In genomic region chr7:29281201-29282073, GRCm38 (mm10) we compare ENCODE assay signal across 8 mouse cellular contexts. TPM values are rescaled to one million over a fixed set of nuclear protein-coding genes. Genes with fewer than 3 reads are reported as not detected.
DNase-seq lines count a peak whose midpoint lies in the region; ATAC-seq lines count a peak whose summit lies in the region.

TSS of gene Spint2 (minus strand) at chr7:29281912.

- no peaks in the 10 kb centered on the region for H3K9me3 ChIP-seq in forebrain, embryonic 12.5 days
- no peaks in the 10 kb centered on the region for H3K9me3 ChIP-seq in hindbrain, embryonic 15.5 days

- peak; percentile 64; the same call in 1 of the 2 replicates for ATAC-seq in cerebellum, adult (ENCODE audit: insufficient number of reproducible peaks, low FRiP score, low TSS enrichment)
- peak; percentile 61 for ATAC-seq in forebrain, embryonic 12.5 days (ENCODE audit: low FRiP score)
- peak; percentile 89 for ATAC-seq in hindbrain, embryonic 15.5 days (ENCODE audit: low FRiP score, low read depth)
- peak; percentile 51 for ATAC-seq in megakaryocyte progenitor cell, adult 5-6 weeks (replicated peaks; ENCODE audit: poor library complexity)

- no peak for DNase-seq in cerebellum, adult 11-12 months
- DNase-seq in adrenal gland, postnatal 10 days, result peak; percentile 81
- DNase-seq in left cerebral cortex, postnatal 14 days (ENCODE audit: low spot score in 2 of 2), result peak; percentile 24 to 28
- DNase-seq in spleen, adult 18-20 months, result peak; percentile 65 to 78

- WGBS in forebrain, embryonic 12.5 days, result under 1% methylated on average over 80 of the region's 80 CpGs
- under 1% methylated on average over 80 of the region's 80 CpGs for WGBS in hindbrain, embryonic 15.5 days

- peaks cover 15% of the 10 kb centered on the region for H3K4me1 ChIP-seq in forebrain, embryonic 12.5 days
- H3K4me1 ChIP-seq in hindbrain, embryonic 15.5 days (replicated peaks), result peaks cover 20% of the 10 kb centered on the region

- H3K4me3 ChIP-seq in forebrain, embryonic 12.5 days (replicated peaks), result peak within 1 kb of the TSS; percentile 59
- peak within 1 kb of the TSS; percentile 65 for H3K4me3 ChIP-seq in hindbrain, embryonic 15.5 days

- H3K27me3 ChIP-seq in forebrain, embryonic 12.5 days, result peaks cover 52% of the 10 kb centered on the region
- H3K27me3 ChIP-seq in hindbrain, embryonic 15.5 days, result peaks cover 13% of the 10 kb centered on the region; the same call in 1 of the 2 replicates

- H3K4me2 ChIP-seq in forebrain, embryonic 12.5 days, result peak within 1 kb of the TSS; percentile 99
- peak within 1 kb of the TSS; percentile 89 for H3K4me2 ChIP-seq in hindbrain, embryonic 15.5 days

- peak within 1 kb of the TSS; percentile 70 for H3K9ac ChIP-seq in forebrain, embryonic 12.5 days
- H3K9ac ChIP-seq in hindbrain, embryonic 15.5 days, result peak within 1 kb of the TSS; percentile 66

- H3K27ac ChIP-seq in forebrain, embryonic 12.5 days, result no peak within 1 kb of the TSS
- no peak within 1 kb of the TSS for H3K27ac ChIP-seq in hindbrain, embryonic 15.5 days (replicated peaks)

- intact Hi-C loops in left cerebral cortex, postnatal 14 days (cut with DNase I), result no loop called here

- no peaks in the 10 kb centered on the region for H3K36me3 ChIP-seq in forebrain, embryonic 12.5 days (replicated peaks)
- no peaks in the 10 kb centered on the region for H3K36me3 ChIP-seq in hindbrain, embryonic 15.5 days

RNA-seq across cellular contexts. Expression of gene Spint2, which starts in this region (rescaled TPM):
- total RNA-seq in adrenal gland, postnatal 10 days (2021), result 10 to 100 TPM; 33.2 to 36.6 TPM
- 42.2 and 45.0 TPM in 2 replicates for polyA plus RNA-seq in forebrain, embryonic 12.5 days (2016; fragmentation: Nextera tagmentation; extraction: Ambion mirVana)
- polyA plus RNA-seq in hindbrain, embryonic 15.5 days (2015; fragmentation: Nextera tagmentation; extraction: Ambion mirVana), result 73.8 and 84.5 TPM in 2 replicates
- 10 to 100 TPM; 11.5 to 19.4 TPM for total RNA-seq in left cerebral cortex, postnatal 14 days (2021)
- 60.8 and 62.8 TPM in 2 replicates for total RNA-seq in megakaryocyte progenitor cell, adult 5-6 weeks (2015)
- 21.2 and 34.1 TPM in 2 replicates for total RNA-seq in megakaryocyte progenitor cell, adult 5-6 weeks (2017)
